Mouse (Mus musculus) liver, embryonic 15.5 days (tissue): ENCODE results near the gene Fggy. TPM values are rescaled to one million over a fixed set of nuclear protein-coding genes. Genes with fewer than 3 reads are reported as not detected.

Experiments used
- ATAC-seq: fragments of 200-750 bp; cut with Nextera tagmentation; 2 replicates; pipeline ENCODE4 v1.8.0; 2017; ENCODE audit warnings: moderate number of reproducible peaks, mild to moderate bottlenecking, moderate library complexity; ENCODE audit not compliant: insufficient read depth
- H3K27ac ChIP-seq: fragments of 300-500 bp; sonication (generic); replicated peaks from 2 replicates; pipeline ENCODE4 v1.5.1; 2015; ENCODE audit warnings: mild to moderate bottlenecking, inconsistent platforms
- H3K27me3 ChIP-seq: fragments of 300-500 bp; sonication (generic); 2 replicates; pipeline ENCODE4 v1.6.1; 2015; ENCODE audit warnings: mild to moderate bottlenecking, inconsistent platforms
- H3K36me3 ChIP-seq: fragments of 300-500 bp; sonication (generic); replicated peaks from 2 replicates; pipeline ENCODE4 v1.6.1; 2015; ENCODE audit warnings: moderate library complexity, mild to moderate bottlenecking, inconsistent platforms
- H3K4me1 ChIP-seq: fragments of 300-500 bp; sonication (generic); replicated peaks from 2 replicates; pipeline ENCODE4 v1.6.1; 2015; ENCODE audit warnings: inconsistent platforms
- H3K4me2 ChIP-seq: fragments of 300-500 bp; sonication (generic); 2 replicates; pipeline ENCODE4 v1.6.1; 2015; ENCODE audit warnings: moderate library complexity, mild to moderate bottlenecking, inconsistent platforms
- H3K4me3 ChIP-seq: fragments of 300-500 bp; sonication (generic); replicated peaks from 2 replicates; pipeline ENCODE4 v1.5.1; 2015; ENCODE audit warnings: mild to moderate bottlenecking, inconsistent platforms
- H3K9ac ChIP-seq: fragments of 300-500 bp; sonication (generic); 2 replicates; pipeline ENCODE4 v1.6.1; 2015; ENCODE audit warnings: moderate library complexity, mild to moderate bottlenecking, inconsistent platforms
- H3K9me3 ChIP-seq: fragments of 300-500 bp; sonication (generic); replicated peaks from 2 replicates; pipeline ENCODE4 v1.6.1; 2016; ENCODE audit warnings: inconsistent platforms
- WGBS: fragments of 180-500 bp; shearing (Covaris S2); methylation state at CpG from one replicate; pipeline ENCODE4 v1.1.7; 2015; ENCODE audit warnings: mixed read lengths; ENCODE audit not compliant: insufficient replicate concordance; 5-methylcytosine and 5-hydroxymethylcytosine counted together
- polyA plus RNA-seq: library from polyadenylated mRNA; unstranded; fragments of >200 nt; fragmentation: Nextera tagmentation; extraction: Ambion mirVana; gene quantifications from 2 replicates; pipeline ENCODE4 v1.2.1, GENCODE M21; 2015

Fggy gene
- polyA plus RNA-seq, 1 experiment from 2014 or later = 31.6 TPM

- no peak overlapping the region for H3K4me3 ChIP-seq
- H3K4me2 ChIP-seq = no peak overlapping the region
- H3K9me3 ChIP-seq = no peaks in the 10 kb centered on the region
- no peak overlapping the region for H3K9ac ChIP-seq
- no peaks in the 10 kb centered on the region for H3K27me3 ChIP-seq
- ATAC-seq = no peak
- H3K4me1 ChIP-seq = no peaks in the 10 kb centered on the region
- no peak overlapping the region for H3K27ac ChIP-seq
- WGBS = 57% methylated on average over 5 of the region's 5 CpGs
- no peaks in the 10 kb centered on the region for H3K36me3 ChIP-seq
Measured at GRCm38 (mm10) chr4:95687350-95687749, 130.0 kb downstream of the Fggy start.

- WGBS = 53% methylated on average over 4 of the region's 4 CpGs
- no peak overlapping the region for H3K27ac ChIP-seq
- no peak overlapping the region for H3K4me3 ChIP-seq
- no peak for ATAC-seq
- no peaks in the 10 kb centered on the region for H3K4me1 ChIP-seq
- H3K9me3 ChIP-seq = no peaks in the 10 kb centered on the region
- no peaks in the 10 kb centered on the region for H3K36me3 ChIP-seq
- no peak overlapping the region for H3K4me2 ChIP-seq
- no peaks in the 10 kb centered on the region for H3K27me3 ChIP-seq
- no peak overlapping the region for H3K9ac ChIP-seq
Measured at GRCm38 (mm10) chr4:95688159-95688558, 130.9 kb downstream of the Fggy start.

GRCm38 (mm10) chr4:95700366-95700765, 143.1 kb downstream of the Fggy start:
- Histone ChIP-seq H3K9ac (no peak overlapping the region), H3K4me3 (no peak overlapping the region), H3K27me3 (no peaks in the 10 kb centered on the region), H3K36me3 (no peaks in the 10 kb centered on the region), H3K4me1 (no peaks in the 10 kb centered on the region), H3K9me3 (no peaks in the 10 kb centered on the region), H3K27ac (no peak overlapping the region), H3K4me2 (no peak overlapping the region)
- 62% methylated on average over 2 of the region's 2 CpGs for WGBS
- ATAC-seq = no peak

DNA sequence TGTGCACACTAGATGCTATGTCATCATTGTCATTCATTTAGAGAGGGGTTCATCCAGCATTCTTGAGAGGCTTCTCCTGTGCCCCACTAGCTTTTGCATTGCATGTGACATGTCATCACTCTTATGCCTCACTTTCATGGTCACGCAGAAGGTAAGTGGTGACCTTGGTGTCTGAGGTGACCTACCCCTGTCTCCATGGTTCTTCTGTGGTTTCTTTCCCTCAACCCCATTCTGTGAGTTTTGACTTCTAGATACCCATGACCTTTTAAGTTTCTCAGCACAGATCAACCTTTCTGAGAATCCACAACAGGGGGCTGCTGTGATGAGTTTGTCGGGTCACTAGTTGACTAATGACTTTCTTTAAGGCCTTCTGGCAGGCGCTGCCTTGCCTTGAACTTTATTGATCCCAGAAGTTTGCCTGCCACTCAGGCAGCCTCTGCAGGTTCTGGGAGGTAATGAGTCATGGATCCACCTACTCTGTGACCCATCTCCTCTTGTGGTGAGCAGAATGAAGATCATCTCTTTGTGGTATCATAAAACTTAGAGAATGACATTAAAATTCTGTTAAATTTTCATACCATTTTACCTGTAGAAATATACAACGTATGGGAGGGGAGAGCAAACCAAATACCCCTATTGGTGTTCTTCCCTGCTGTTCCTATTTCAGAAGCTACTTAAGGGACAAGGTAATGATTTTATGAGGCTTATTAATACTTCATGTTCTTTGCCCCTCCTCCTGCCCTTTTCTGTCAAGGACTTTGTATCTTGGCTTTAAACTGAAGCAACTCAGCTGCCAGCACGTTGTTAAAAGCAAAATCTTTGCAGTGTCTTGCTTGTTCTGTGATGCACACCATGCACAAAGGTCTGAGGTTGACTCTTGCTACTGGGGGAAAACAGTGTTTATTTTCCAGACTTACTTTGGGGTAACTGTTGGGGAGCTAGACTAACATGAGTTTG, 150.9 kb downstream of the Fggy start:
- Histone ChIP-seq H3K4me1 (no peaks in the 10 kb centered on the region), H3K4me3 (no peak overlapping the region), H3K4me2 (no peak overlapping the region), H3K9ac (no peak overlapping the region), H3K9me3 (no peaks in the 10 kb centered on the region), H3K27me3 (no peaks in the 10 kb centered on the region), H3K36me3 (no peaks in the 10 kb centered on the region), H3K27ac (no peak overlapping the region)
- WGBS = 58% methylated on average over 5 of the region's 5 CpGs
- no peak for ATAC-seq

- H3K36me3 ChIP-seq = no peaks in the 10 kb centered on the region
- WGBS = 43% methylated on average over 1 of the region's 1 CpGs
- H3K27ac ChIP-seq = no peak overlapping the region
- H3K4me2 ChIP-seq = no peak overlapping the region
- H3K9ac ChIP-seq = no peak overlapping the region
- H3K4me1 ChIP-seq = no peaks in the 10 kb centered on the region
- no peaks in the 10 kb centered on the region for H3K27me3 ChIP-seq
- no peak overlapping the region for H3K4me3 ChIP-seq
- no peaks in the 10 kb centered on the region for H3K9me3 ChIP-seq
- ATAC-seq = no peak
Measured at GRCm38 (mm10) chr4:95709750-95710149, 152.4 kb downstream of the Fggy start.

DNA sequence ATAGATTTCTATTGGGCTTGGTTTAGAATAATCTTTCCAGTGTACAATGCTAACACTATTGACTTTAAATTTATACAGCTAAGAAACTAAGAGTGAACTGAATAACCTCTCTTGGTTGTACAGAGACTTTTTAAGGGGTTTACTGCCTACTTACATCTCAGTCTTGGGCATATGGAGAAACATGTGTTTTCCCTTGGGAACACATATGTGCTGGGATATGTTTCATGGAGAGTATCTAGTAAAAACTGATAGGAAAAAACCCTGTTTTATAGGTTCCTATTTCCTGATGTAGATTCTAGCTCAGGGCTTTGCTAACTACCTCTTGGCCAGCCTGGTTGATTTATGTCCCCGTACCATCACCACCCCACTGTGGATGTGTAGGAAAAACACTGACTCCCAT, 155.5 kb downstream of the Fggy start:
- Histone ChIP-seq H3K9me3 (no peaks in the 10 kb centered on the region), H3K4me1 (no peaks in the 10 kb centered on the region), H3K27me3 (no peaks in the 10 kb centered on the region), H3K4me3 (no peak overlapping the region), H3K4me2 (no peak overlapping the region), H3K9ac (no peak overlapping the region), H3K27ac (no peak overlapping the region), H3K36me3 (no peaks in the 10 kb centered on the region)
- 60% methylated on average over 1 of the region's 1 CpGs for WGBS
- ATAC-seq = no peak

DNA sequence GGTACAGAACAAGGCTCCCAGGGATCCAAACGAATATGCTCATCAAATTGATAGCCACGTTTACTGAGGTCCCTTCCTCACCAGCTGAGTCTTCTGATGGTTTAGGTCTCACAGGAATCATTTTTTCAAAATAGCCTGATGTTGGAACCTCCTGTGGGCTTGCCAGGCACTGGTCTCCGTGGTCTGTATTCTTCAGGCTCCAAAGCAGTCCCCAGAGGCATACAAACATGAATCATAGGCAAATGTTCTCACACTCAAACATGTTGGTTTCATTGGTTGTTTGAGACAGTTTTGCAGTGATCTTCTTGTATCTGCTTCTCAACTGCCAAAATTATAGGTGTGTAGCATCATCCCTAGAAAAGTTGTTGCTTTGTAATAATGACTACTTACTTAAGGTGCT, 156.0 kb downstream of the Fggy start:
- H3K4me3 ChIP-seq = no peak overlapping the region
- H3K4me1 ChIP-seq = no peaks in the 10 kb centered on the region
- H3K27me3 ChIP-seq = no peaks in the 10 kb centered on the region
- H3K27ac ChIP-seq = no peak overlapping the region
- H3K9me3 ChIP-seq = no peaks in the 10 kb centered on the region
- H3K4me2 ChIP-seq = no peak overlapping the region
- 44% methylated on average over 3 of the region's 3 CpGs for WGBS
- H3K9ac ChIP-seq = no peak overlapping the region
- ATAC-seq = no peak
- no peaks in the 10 kb centered on the region for H3K36me3 ChIP-seq

- H3K36me3 ChIP-seq = no peaks in the 10 kb centered on the region
- H3K9me3 ChIP-seq = no peaks in the 10 kb centered on the region
- H3K4me2 ChIP-seq = no peak overlapping the region
- H3K27ac ChIP-seq = no peak overlapping the region
- no peaks in the 10 kb centered on the region for H3K4me1 ChIP-seq
- ATAC-seq = no peak
- no peaks in the 10 kb centered on the region for H3K27me3 ChIP-seq
- H3K9ac ChIP-seq = no peak overlapping the region
- WGBS = 46% methylated on average over 3 of the region's 3 CpGs
- H3K4me3 ChIP-seq = no peak overlapping the region
Measured at GRCm38 (mm10) chr4:95716137-95716536, 158.8 kb downstream of the Fggy start.

DNA sequence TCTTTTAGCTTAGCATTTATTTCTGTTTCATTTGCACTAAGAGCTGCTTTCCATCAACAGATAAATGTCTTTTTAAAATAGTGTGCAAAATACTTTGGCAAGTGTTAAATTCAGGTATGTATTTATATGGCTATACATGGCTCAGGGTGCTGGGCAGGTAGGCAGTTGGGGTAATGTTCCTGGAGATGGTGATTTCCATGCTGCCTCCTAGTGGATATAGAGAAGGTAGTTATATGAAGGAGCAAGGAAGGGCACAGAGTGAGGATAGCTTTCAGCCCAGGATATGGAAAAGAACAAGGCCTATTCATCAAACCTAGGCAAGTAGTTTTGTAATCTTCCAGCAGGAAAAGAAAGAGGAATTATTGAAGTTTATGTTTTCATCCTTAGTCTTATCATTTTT, 166.3 kb downstream of the Fggy start:
- no peak overlapping the region for H3K9ac ChIP-seq
- H3K4me3 ChIP-seq = no peak overlapping the region
- H3K9me3 ChIP-seq = no peaks in the 10 kb centered on the region
- no peaks in the 10 kb centered on the region for H3K27me3 ChIP-seq
- no peaks in the 10 kb centered on the region for H3K36me3 ChIP-seq
- no peak overlapping the region for H3K27ac ChIP-seq
- H3K4me2 ChIP-seq = no peak overlapping the region
- H3K4me1 ChIP-seq = no peaks in the 10 kb centered on the region
- no peak for ATAC-seq

DNA sequence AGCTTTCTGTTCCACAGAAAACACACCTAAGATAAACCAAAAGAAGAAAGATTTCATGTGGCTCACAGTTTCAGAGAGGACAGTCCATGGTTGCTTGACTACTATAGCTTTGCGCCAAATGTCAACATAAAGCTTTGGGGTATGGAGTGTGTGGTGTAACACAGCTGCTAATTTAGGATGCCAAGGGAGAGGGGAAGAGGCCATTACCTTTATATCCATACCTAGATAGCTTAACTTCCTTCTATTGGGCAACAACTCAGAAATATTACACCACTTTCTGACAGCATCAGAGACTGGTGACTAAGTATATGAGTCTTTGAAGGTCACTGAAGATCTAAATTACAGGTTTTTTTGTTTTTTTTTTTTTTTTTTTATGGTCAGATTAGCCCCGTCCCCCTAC, 169.1 kb downstream of the Fggy start:
- Histone ChIP-seq H3K4me3 (no peak overlapping the region), H3K27ac (no peak overlapping the region), H3K36me3 (no peaks in the 10 kb centered on the region), H3K4me1 (peaks cover 2% of the 10 kb centered on the region; the same call in 1 of the 2 replicates), H3K4me2 (no peak overlapping the region), H3K9me3 (no peaks in the 10 kb centered on the region), H3K27me3 (no peaks in the 10 kb centered on the region), H3K9ac (no peak overlapping the region)
- ATAC-seq = no peak
- 64% methylated on average over 2 of the region's 2 CpGs for WGBS

DNA sequence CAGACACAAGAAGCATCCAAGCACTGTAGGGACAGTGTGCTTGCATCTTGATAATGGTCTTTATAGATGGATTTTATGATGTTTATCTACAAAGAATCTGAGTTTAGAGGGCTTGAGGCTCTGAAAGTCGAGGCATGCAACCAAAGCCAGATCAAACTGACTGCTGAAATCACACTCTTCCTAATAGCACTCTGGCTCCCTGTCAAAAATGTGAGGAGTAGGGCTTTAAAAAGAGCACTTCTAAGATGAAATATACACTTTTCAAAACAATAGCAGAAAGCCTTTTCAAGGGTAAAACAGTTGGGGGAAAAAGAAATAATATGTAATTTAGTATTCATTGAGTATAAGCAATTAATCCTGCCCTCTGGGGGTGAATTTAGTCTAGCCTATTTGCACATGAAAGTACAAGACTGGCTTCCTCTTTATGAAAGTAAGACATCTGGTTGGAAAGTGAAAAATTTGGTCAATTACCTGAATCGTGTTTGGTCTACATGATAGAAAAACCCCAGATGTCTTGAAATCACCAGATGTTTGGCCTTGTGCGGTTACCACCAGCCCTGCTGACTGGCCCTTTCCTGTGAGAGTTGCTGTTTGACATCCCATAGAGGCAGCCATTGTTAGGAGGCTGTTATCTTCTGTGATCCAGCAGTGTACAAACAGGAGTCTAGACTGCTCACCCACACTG, 172.0 kb downstream of the Fggy start:
- Histone ChIP-seq H3K9me3 (no peaks in the 10 kb centered on the region), H3K27me3 (no peaks in the 10 kb centered on the region), H3K9ac (no peak overlapping the region), H3K4me1 (peaks cover 8% of the 10 kb centered on the region; the same call in 1 of the 2 replicates), H3K27ac (no peak overlapping the region), H3K36me3 (no peaks in the 10 kb centered on the region), H3K4me2 (no peak overlapping the region), H3K4me3 (no peak overlapping the region)
- WGBS = 31% methylated on average over 3 of the region's 3 CpGs
- no peak for ATAC-seq
